Mouse (Mus musculus): Measurements from ENCODE around the gene Atp6v0c.

The Atp6v0c gene

GRCm38 (mm10) chr17:24169317-24170065 is at the start of gene Atp6v0c:
Gene Atp6v0c, minus strand, starts transcription at chr17:24169702.
- peak; percentile 91 to 92 for DNase-seq (ENCODE audit: low read depth in 2 of 2, low spot score in 2 of 2)

GRCm38 (mm10) chr17:24216836-24217235 is 47.3 kb upstream of the Atp6v0c start:
- no peak for DNase-seq (ENCODE audit: low read depth in 2 of 2, low spot score in 2 of 2)

- DNase-seq (ENCODE audit: low read depth in 2 of 2, low spot score in 2 of 2): no peak
Measured at GRCm38 (mm10) chr17:24213186-24213585, 43.7 kb upstream of the Atp6v0c start.

- DNase-seq (ENCODE audit: low read depth in 2 of 2, low spot score in 2 of 2): no peak
Measured at GRCm38 (mm10) chr17:24212441-24213018, 43.0 kb upstream of the Atp6v0c start.

GRCm38 (mm10) chr17:24211631-24212440 is 42.3 kb upstream of the Atp6v0c start:
- no peak for DNase-seq (ENCODE audit: low read depth in 2 of 2, low spot score in 2 of 2)

- DNase-seq (ENCODE audit: low read depth in 2 of 2, low spot score in 2 of 2): no peak
Measured at GRCm38 (mm10) chr17:24210591-24210990, 41.1 kb upstream of the Atp6v0c start.

GRCm38 (mm10) chr17:24209916-24210240 is 40.4 kb upstream of the Atp6v0c start:
- no peak for DNase-seq (ENCODE audit: low read depth in 2 of 2, low spot score in 2 of 2)

- DNase-seq (ENCODE audit: low read depth in 2 of 2, low spot score in 2 of 2): no peak
Measured at GRCm38 (mm10) chr17:24209043-24209915, 39.8 kb upstream of the Atp6v0c start, which contains the start of gene Ntn3. Gene Ntn3, minus strand, starts transcription at chr17:24209531.

GRCm38 (mm10) chr17:24208641-24209042 is 39.1 kb upstream of the Atp6v0c start:
- DNase-seq (ENCODE audit: low read depth in 2 of 2, low spot score in 2 of 2): no peak

- DNase-seq (ENCODE audit: low read depth in 2 of 2, low spot score in 2 of 2): no peak
Measured at GRCm38 (mm10) chr17:24207768-24208640, 38.5 kb upstream of the Atp6v0c start.

- no peak for DNase-seq (ENCODE audit: low read depth in 2 of 2, low spot score in 2 of 2)
Measured at GRCm38 (mm10) chr17:24206451-24207351, 37.2 kb upstream of the Atp6v0c start.

- no peak for DNase-seq (ENCODE audit: low read depth in 2 of 2, low spot score in 2 of 2)
Measured at GRCm38 (mm10) chr17:24205908-24206361, 36.4 kb upstream of the Atp6v0c start.

- peak; percentile 74 to 75 for DNase-seq (ENCODE audit: low read depth in 2 of 2, low spot score in 2 of 2)
Measured at GRCm38 (mm10) chr17:24205284-24205888, 35.9 kb upstream of the Atp6v0c start, which contains the start of gene Tbc1d24. Gene Tbc1d24, minus strand, starts transcription at chr17:24205562.

- no peak for DNase-seq (ENCODE audit: low read depth in 2 of 2, low spot score in 2 of 2)
Measured at GRCm38 (mm10) chr17:24204846-24205245, 35.3 kb upstream of the Atp6v0c start.

- no peak for DNase-seq (ENCODE audit: low read depth in 2 of 2, low spot score in 2 of 2)
Measured at GRCm38 (mm10) chr17:24203611-24204534, 34.4 kb upstream of the Atp6v0c start.

- no peak for DNase-seq (ENCODE audit: low read depth in 2 of 2, low spot score in 2 of 2)
Measured at GRCm38 (mm10) chr17:24203068-24203467, 33.6 kb upstream of the Atp6v0c start.

GRCm38 (mm10) chr17:24201092-24201491 is 31.6 kb upstream of the Atp6v0c start:
- DNase-seq (ENCODE audit: low read depth in 2 of 2, low spot score in 2 of 2): no peak
